Mouse (Mus musculus): ENCODE measurements at regions not wholly inside any gene's neighbourhood (a gene's known extent, or its start where the extent isn't known, plus 50 kb on each side); places are given as distances from the start of the nearest gene placed in this dataset.

DNA sequence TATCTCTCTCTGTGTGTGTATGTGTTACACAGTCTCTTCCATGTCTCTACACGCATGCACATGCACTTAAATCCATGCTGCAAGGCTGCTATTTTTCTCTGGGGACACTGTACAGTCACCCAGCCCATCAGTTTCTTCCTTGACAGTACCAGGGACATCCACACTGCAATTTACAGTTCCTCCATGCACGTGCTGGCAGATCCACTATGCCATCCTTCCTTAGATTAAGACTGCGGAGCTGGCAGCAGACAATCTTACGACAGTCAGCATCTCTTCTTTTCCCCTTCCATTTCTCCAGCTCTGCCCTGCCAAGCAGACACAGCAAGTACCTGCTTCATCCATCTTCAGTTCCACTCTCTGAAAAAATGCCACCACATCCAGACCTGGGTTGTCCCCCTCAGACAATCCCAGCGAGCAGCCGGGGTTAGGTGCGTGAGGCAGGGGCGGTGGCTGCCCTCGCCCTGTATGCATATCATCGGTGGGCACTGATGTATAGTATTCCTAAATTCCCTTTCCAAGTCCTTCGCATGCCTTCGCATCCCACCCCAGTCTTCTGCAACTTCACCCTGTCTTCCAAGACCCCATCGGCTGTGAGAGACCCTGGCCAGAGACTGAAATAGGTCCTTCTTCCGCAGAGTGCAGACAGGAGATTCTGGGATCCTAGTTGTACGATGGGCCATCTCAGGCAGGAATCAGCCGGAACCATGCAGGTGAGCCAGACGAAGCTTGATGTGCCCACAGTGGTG, 161.8 kb downstream of the Gm11361 start:
- H3K27ac ChIP-seq (ENCODE audit: low read length), result 0 out of 2 replicates have a peak overlapping the region, but pooled peaks have one; percentile 54
- ATAC-seq (no peak), DNase-seq (ENCODE audit: low spot score) (no peak)
- no peak for TF ChIP-seq EP300 (IDR thresholded peaks at IDR 0.05)
- TF ChIP-seq CTCF (IDR thresholded peaks at IDR 0.05), result no peak
- H3K27me3 ChIP-seq (replicated peaks; ENCODE audit: insufficient read depth, low read length), result no peaks in the 10 kb centered on the region
- 86% methylated on average over 17 of the region's 17 CpGs for WGBS
- no peak overlapping the region; the same call in 1 of the 2 replicates for H3K4me2 ChIP-seq (replicated peaks; ENCODE audit: low read depth, low read length)
- H3K4me3 ChIP-seq (ENCODE audit: low read depth, low read length), result no peak overlapping the region
- H3K9me3 ChIP-seq (ENCODE audit: low read length), result no peaks in the 10 kb centered on the region
- no peaks in the 10 kb centered on the region for H3K36me3 ChIP-seq (ENCODE audit: insufficient read depth, low read length)
- H3K4me1 ChIP-seq (ENCODE audit: insufficient read depth, low read depth, low read length), result peaks cover 16% of the 10 kb centered on the region; the same call in 1 of the 2 replicates
- H3K9ac ChIP-seq (replicated peaks; ENCODE audit: low read depth), result no peak overlapping the region

DNA sequence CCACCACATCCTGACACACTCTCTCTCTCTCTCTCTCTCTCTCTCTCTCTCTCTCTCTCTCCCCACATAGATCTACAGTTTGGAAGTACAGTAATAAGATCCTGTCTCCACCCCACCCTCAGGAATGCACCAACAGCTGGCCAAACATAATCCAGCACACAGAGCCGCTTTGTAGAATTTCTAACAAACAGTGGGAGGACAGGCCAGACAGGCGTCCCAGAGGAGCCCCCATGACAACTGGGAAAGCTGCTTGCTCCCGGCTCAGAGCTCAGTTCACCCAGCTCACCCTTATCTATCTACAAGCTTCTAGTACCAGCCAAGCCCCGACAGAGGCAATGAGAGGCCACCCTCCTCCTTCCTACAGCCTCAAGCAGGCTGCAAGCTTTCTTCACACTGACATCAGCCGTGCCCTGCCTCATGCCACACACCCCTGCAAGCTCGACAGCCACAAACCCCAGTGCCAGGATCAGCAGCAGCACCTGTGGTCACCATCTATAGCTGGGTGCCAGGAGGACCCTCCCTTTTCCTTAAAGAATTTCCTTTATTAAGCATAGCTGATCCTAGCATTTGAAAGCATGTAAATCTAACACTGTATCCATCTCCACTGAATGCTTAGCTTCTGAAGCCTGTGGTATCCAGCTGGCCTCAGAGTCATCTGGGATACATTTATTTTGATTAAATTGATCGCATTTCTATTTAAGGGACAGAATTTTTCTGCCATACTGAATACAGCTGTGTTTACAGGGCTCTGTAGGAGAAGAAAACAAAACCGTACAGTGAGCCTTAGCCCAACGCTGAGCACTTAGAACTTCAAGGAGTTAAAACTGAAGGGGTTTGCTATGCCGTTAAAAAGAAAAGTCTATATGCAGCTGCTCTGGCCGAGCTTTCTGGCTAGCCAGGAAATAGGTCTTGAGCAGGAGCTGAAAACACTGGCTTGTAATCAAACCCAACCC, 160.9 kb downstream of the Gm11361 start:
- peaks cover 16% of the 10 kb centered on the region; the same call in 1 of the 2 replicates for H3K4me1 ChIP-seq (ENCODE audit: insufficient read depth, low read depth, low read length)
- no peak overlapping the region for H3K9ac ChIP-seq (replicated peaks; ENCODE audit: low read depth)
- H3K4me3 ChIP-seq (ENCODE audit: low read depth, low read length), result peak overlapping the region; percentile 34; the same call in 1 of the 2 replicates
- TF ChIP-seq CTCF (IDR thresholded peaks at IDR 0.05) (no peak), EP300 (IDR thresholded peaks at IDR 0.05) (no peak)
- no peaks in the 10 kb centered on the region for H3K27me3 ChIP-seq (replicated peaks; ENCODE audit: insufficient read depth, low read length)
- DNase-seq (ENCODE audit: low spot score) (peak; percentile 77), ATAC-seq (peak; percentile 79)
- no peaks in the 10 kb centered on the region for H3K9me3 ChIP-seq (ENCODE audit: low read length)
- H3K36me3 ChIP-seq (ENCODE audit: insufficient read depth, low read length), result no peaks in the 10 kb centered on the region
- H3K4me2 ChIP-seq (replicated peaks; ENCODE audit: low read depth, low read length), result peak overlapping the region; percentile 45
- 5% methylated on average over 11 of the region's 11 CpGs for WGBS
- peak overlapping the region; percentile 54 for H3K27ac ChIP-seq (ENCODE audit: low read length)

DNA sequence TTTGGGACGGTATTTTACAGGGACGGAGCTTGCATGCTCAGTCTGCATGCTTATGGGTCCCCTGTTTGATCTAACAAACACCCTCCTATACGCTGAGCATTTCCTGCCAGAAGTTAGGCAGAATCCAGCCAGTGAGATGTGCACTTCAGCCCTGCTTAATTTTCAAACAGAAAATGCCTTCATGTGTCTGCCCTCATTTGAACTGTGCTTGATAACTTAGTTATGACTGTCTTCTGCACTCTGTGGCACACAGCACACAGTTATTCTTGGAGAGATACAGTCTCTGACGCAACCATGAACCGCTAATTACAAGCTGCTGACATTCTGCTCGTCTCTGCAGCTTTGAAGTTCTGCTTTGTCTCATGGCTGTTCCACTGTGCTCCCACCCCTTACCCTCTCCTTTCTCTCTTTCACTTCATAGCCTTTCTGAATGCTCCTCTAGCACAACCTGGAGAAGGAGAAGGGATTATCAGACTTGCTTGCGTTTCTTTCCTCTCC, 160.2 kb downstream of the Gm11361 start:
- TF ChIP-seq CTCF (IDR thresholded peaks at IDR 0.05), result no peak
- TF ChIP-seq EP300 (IDR thresholded peaks at IDR 0.05), result no peak
- Histone ChIP-seq H3K9ac (replicated peaks; ENCODE audit: low read depth) (no peak overlapping the region), H3K4me1 (ENCODE audit: insufficient read depth, low read depth, low read length) (peaks cover 16% of the 10 kb centered on the region; the same call in 1 of the 2 replicates), H3K4me3 (ENCODE audit: low read depth, low read length) (peak overlapping the region; percentile 34; the same call in 1 of the 2 replicates), H3K9me3 (ENCODE audit: low read length) (no peaks in the 10 kb centered on the region), H3K4me2 (replicated peaks; ENCODE audit: low read depth, low read length) (peak overlapping the region; percentile 45), H3K27ac (ENCODE audit: low read length) (0 out of 2 replicates have a peak overlapping the region, but pooled peaks have one; percentile 54), H3K36me3 (ENCODE audit: insufficient read depth, low read length) (no peaks in the 10 kb centered on the region), H3K27me3 (replicated peaks; ENCODE audit: insufficient read depth, low read length) (no peaks in the 10 kb centered on the region)
- DNase-seq (ENCODE audit: low spot score) (peak; percentile 70), ATAC-seq (peak; percentile 71)
- 2% methylated on average over 7 of the region's 7 CpGs for WGBS

DNA sequence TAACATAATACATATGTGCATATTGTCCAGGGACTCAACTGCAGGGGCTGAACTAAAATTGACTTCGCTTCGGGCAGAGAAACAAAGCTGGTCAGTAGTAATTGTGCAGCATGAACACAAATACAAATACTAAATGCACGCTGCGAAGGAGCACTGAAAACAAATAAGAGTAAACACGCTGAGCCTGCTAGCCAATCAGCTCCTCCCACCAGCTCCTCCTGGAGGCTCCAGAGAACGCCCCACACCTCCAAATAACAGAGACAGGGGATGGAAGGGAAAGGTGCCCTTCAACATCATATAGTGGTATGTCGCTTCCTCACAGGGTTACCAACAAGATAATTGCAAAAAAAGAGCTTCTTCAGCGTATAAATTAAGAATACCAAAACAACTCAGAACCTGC, 159.6 kb downstream of the Gm11361 start:
- H3K4me1 ChIP-seq (ENCODE audit: insufficient read depth, low read depth, low read length), result peaks cover 16% of the 10 kb centered on the region; the same call in 1 of the 2 replicates
- H3K27ac ChIP-seq (ENCODE audit: low read length), result no peak overlapping the region
- TF ChIP-seq EP300 (IDR thresholded peaks at IDR 0.05), result no peak
- no peak for TF ChIP-seq CTCF (IDR thresholded peaks at IDR 0.05)
- DNase-seq (ENCODE audit: low spot score) (no peak), ATAC-seq (no peak)
- H3K4me3 ChIP-seq (ENCODE audit: low read depth, low read length), result 0 out of 2 replicates have a peak overlapping the region, but pooled peaks have one; percentile 34
- H3K36me3 ChIP-seq (ENCODE audit: insufficient read depth, low read length), result no peaks in the 10 kb centered on the region
- no peaks in the 10 kb centered on the region for H3K27me3 ChIP-seq (replicated peaks; ENCODE audit: insufficient read depth, low read length)
- 33% methylated on average over 8 of the region's 8 CpGs for WGBS
- peak overlapping the region; percentile 45 for H3K4me2 ChIP-seq (replicated peaks; ENCODE audit: low read depth, low read length)
- no peaks in the 10 kb centered on the region for H3K9me3 ChIP-seq (ENCODE audit: low read length)
- no peak overlapping the region for H3K9ac ChIP-seq (replicated peaks; ENCODE audit: low read depth)

DNA sequence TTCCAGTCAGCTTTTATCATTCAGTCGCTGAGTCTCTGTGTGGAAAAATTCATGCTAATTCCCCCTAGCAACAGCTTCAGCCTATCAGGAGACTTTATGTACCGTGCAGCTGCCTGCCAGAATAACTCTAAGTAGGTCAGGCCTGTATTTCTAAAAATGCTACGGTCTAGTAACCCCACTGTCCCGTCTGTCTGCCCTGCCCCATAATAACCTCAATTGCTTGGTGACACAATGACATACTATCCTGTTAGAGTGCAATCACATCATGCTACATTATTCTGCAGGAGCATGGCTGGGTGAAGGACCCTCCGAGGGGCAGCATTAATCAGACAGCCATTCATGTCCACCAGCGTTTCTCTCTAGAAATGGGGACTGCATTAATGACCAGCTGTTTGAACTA, 158.9 kb downstream of the Gm11361 start:
- H3K9ac ChIP-seq (replicated peaks; ENCODE audit: low read depth), result no peak overlapping the region
- no peak overlapping the region for H3K4me3 ChIP-seq (ENCODE audit: low read depth, low read length)
- DNase-seq (ENCODE audit: low spot score) (peak; percentile 55), ATAC-seq (peak; percentile 39)
- H3K36me3 ChIP-seq (ENCODE audit: insufficient read depth, low read length), result no peaks in the 10 kb centered on the region
- no peak for TF ChIP-seq EP300 (IDR thresholded peaks at IDR 0.05)
- no peak for TF ChIP-seq CTCF (IDR thresholded peaks at IDR 0.05)
- peaks cover 16% of the 10 kb centered on the region; the same call in 1 of the 2 replicates for H3K4me1 ChIP-seq (ENCODE audit: insufficient read depth, low read depth, low read length)
- H3K9me3 ChIP-seq (ENCODE audit: low read length), result no peaks in the 10 kb centered on the region
- 25% methylated on average over 6 of the region's 6 CpGs for WGBS
- H3K4me2 ChIP-seq (replicated peaks; ENCODE audit: low read depth, low read length), result no peak overlapping the region
- no peaks in the 10 kb centered on the region for H3K27me3 ChIP-seq (replicated peaks; ENCODE audit: insufficient read depth, low read length)
- no peak overlapping the region for H3K27ac ChIP-seq (ENCODE audit: low read length)

DNA sequence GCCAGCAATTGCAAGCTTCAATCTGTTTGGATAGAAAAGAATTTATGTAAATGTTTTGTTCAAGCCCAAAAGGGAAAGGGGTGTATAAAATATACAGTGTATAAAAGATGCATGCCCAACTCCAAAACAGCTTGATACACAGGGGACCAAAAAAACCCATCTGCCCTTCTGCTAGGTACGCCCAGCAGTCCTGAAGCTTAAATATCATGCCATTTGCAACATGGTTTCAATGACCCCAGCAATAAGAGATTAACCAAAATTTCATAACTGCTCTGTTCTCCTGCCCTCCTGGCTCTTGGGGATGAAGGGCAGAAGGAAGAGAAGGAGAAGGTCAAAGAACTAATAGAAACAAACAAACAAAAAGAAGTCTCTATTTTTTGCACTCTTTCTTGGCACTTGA, 158.4 kb downstream of the Gm11361 start:
- peaks cover 16% of the 10 kb centered on the region; the same call in 1 of the 2 replicates for H3K4me1 ChIP-seq (ENCODE audit: insufficient read depth, low read depth, low read length)
- ATAC-seq (no peak), DNase-seq (ENCODE audit: low spot score) (no peak)
- no peak for TF ChIP-seq EP300 (IDR thresholded peaks at IDR 0.05)
- TF ChIP-seq CTCF (IDR thresholded peaks at IDR 0.05), result no peak
- no peak overlapping the region for H3K4me3 ChIP-seq (ENCODE audit: low read depth, low read length)
- H3K9ac ChIP-seq (replicated peaks; ENCODE audit: low read depth), result no peak overlapping the region
- no peak overlapping the region for H3K27ac ChIP-seq (ENCODE audit: low read length)
- no peaks in the 10 kb centered on the region for H3K9me3 ChIP-seq (ENCODE audit: low read length)
- WGBS, result 54% methylated on average over 1 of the region's 1 CpGs
- H3K27me3 ChIP-seq (replicated peaks; ENCODE audit: insufficient read depth, low read length), result no peaks in the 10 kb centered on the region
- H3K4me2 ChIP-seq (replicated peaks; ENCODE audit: low read depth, low read length), result no peak overlapping the region
- H3K36me3 ChIP-seq (ENCODE audit: insufficient read depth, low read length), result no peaks in the 10 kb centered on the region

Data from lung, postnatal 0 days (tissue).